Mouse (Mus musculus) gastrocnemius, adult 2 months (tissue): ENCODE measurements around the gene Rspo1. TPM values are rescaled to one million over a fixed set of nuclear protein-coding genes. Genes with fewer than 3 reads are reported as not detected.
A peak's percentile ranks its signal among the peaks of the same experiment; 100 is the strongest.

ENCODE experiments used
- DNase-seq: peaks from one replicate; pipeline ENCODE4 v3.0.0; 2022
- H3K27ac ChIP-seq: fragments of 200-600 bp; 2 replicates; pipeline ENCODE4 v1.8.1; 2022; ENCODE audit warnings: mild to moderate bottlenecking
- H3K4me3 ChIP-seq: fragments of 200-600 bp; 2 replicates; pipeline ENCODE4 v1.8.1; 2022; ENCODE audit warnings: mild to moderate bottlenecking, moderate library complexity
- CTCF ChIP-seq: fragments of 200-600 bp; IDR thresholded peaks from 2 replicates; pipeline ENCODE4 v1.8.1; 2022; ENCODE audit warnings: antibody characterized with exemption, mild to moderate bottlenecking, moderate library complexity
- intact Hi-C: fragments of 180-260 bp; cut with DNase I; formaldehyde crosslinking; loops from one replicate; pipeline ENCODE4 v1.15.1; 2025
- total RNA-seq, 2 experiments: library from RNA; stranded (reverse); gene quantifications; 2 replicates each; pipeline ENCODE4 v1.2.3; 2021

Gene Rspo1
- total RNA-seq, 2 experiments from 2014 or later, result 0.26 to 0.59 TPM

GRCm38 (mm10) chr4:124959062-124959461 is 27.2 kb upstream of the Rspo1 start:
- H3K27ac ChIP-seq, result peak overlapping the region; percentile 8; the same call in 1 of the 2 replicates
- TF ChIP-seq CTCF, result no peak
- no peak overlapping the region for H3K4me3 ChIP-seq
- intact Hi-C loops, result no loop called here
- DNase-seq, result peak; percentile 33

DNA sequence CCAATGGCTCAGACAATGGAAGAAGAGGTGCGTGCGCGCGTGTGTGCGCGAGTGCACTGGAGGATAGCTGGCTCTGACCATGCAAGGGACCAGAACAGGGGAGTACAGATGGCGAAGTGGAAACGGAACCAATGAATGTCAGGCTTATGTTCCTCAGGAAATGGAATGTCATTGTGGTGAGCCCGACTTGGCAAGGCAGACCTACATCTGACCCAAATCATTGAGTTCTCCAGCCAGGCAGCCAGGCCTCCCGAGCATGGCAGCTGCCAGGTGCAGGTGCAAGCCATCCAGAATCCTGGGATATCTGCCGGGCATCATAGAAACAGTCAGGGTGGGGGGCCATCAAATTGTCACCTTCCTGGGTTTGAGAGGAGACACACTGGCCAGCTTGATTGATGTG is 25.3 kb upstream of the Rspo1 start:
- no peak overlapping the region for H3K27ac ChIP-seq
- DNase-seq, result no peak
- H3K4me3 ChIP-seq, result no peak overlapping the region
- intact Hi-C loops, result no loop called here
- TF ChIP-seq CTCF, result no peak

DNA sequence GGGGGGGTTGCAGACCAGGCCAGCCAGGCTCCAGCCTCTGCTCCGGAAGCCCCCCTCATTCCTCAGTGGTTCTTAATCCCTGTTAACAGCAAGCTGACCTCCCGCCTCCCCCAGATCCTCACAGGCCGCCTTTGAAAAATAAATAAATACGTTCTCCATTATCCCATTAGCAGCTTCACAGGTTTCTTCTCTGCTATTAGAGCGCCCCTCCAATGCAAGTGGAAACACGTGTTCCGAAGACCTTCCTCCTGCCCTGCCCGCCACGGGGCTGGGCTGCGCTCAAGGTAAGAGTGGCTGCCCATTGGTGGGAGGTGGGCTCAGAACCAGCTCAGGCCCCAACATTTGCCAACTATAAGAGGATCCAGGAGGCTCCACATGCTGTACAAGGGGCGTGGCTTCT is 23.7 kb upstream of the Rspo1 start:
- no peak for TF ChIP-seq CTCF
- no peak for DNase-seq
- intact Hi-C loops, result no loop called here
- no peak overlapping the region for H3K27ac ChIP-seq
- no peak overlapping the region for H3K4me3 ChIP-seq

DNA sequence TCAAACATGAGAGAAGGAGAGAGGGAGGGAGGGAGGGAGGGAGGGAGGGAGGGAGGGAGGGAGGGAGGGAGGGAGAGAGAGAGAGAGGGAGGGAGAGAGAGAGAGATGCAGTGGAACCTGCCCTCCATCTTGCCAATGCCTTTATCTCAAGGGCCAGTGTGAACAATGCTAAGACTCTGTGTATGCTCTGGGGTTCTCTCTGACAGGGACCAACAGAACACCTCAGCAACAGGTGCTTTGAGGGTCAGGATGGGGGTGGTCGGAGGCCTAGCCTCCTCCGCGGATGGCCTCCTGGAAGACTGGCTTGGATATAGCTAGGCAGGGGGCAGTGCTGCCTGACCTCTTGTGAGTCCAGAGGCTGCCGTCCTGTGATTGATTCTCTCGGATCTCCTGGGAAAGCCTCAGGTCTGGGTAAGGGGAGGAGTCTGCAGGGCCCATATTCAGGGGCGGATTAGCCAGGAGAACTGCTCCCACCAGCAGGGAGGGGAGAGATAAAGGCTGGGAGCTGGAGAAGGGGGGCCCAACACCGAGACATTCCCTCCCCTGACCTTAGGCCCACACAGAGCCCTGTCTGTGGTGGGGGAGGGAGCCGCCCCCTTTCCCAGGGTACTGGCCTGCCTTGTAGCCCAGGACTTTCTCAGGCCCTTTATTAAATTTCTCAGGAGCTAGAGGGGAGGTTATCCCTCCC is 21.2 kb upstream of the Rspo1 start:
- Histone ChIP-seq H3K27ac (no peak overlapping the region), H3K4me3 (no peak overlapping the region)
- no peak for TF ChIP-seq CTCF
- no peak for DNase-seq
- intact Hi-C loops, result no loop called here

DNA sequence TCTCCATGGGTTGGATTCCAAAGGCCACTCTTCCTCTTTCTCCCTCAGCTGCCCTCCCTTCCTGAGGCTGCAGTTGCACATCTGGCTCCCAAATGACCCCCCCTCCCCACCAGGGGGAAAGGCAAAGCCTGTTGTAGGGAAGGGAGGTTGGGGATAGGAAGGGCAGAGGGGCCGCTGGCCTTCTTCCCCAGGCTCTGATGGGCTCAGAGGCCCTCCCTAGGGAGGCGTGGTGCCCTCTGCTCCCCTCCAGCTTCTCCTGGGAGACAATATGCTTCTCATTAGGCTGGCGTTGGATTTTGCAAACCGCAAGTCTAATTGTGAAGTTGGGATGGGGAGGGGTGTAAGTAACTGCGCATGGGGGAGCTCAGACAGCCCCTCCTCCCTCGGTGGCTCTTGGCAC is 17.5 kb upstream of the Rspo1 start:
- intact Hi-C loops, result no loop called here
- no peak for DNase-seq
- H3K27ac ChIP-seq, result no peak overlapping the region
- TF ChIP-seq CTCF, result no peak
- H3K4me3 ChIP-seq, result no peak overlapping the region

- no peak overlapping the region for H3K4me3 ChIP-seq
- H3K27ac ChIP-seq, result no peak overlapping the region
- intact Hi-C loops, result no loop called here
- no peak for TF ChIP-seq CTCF
- no peak for DNase-seq
Measured at GRCm38 (mm10) chr4:124969219-124969848, 16.9 kb upstream of the Rspo1 start.

DNA sequence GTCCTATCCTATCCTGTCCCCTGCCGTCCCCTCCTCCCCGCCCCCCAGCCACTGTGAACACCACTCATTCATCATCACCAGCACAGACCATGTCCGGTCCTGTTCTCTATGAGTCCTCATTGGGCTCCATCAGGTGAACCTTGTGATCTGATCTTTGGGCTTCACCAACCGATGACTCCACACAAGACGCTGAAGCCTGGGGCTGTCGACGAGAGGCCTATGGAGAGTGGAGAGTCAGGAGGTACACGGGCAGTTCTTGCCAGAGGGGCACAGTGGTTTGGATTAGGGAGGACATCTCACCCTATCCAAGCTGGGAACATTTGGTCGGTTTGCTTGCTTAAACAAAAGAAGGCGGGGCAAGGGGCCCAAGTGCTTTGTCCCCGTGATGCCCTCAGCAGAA is 16.0 kb upstream of the Rspo1 start:
- H3K27ac ChIP-seq, result no peak overlapping the region
- no peak for TF ChIP-seq CTCF
- H3K4me3 ChIP-seq, result no peak overlapping the region
- intact Hi-C loops, result no loop called here
- no peak for DNase-seq

- TF ChIP-seq CTCF, result no peak
- DNase-seq, result no peak
- intact Hi-C loops, result no loop called here
- H3K4me3 ChIP-seq, result no peak overlapping the region
- no peak overlapping the region for H3K27ac ChIP-seq
Measured at GRCm38 (mm10) chr4:124970677-124971076, 15.6 kb upstream of the Rspo1 start.

GRCm38 (mm10) chr4:124971094-124971493 is 15.1 kb upstream of the Rspo1 start:
- TF ChIP-seq CTCF, result no peak

DNA sequence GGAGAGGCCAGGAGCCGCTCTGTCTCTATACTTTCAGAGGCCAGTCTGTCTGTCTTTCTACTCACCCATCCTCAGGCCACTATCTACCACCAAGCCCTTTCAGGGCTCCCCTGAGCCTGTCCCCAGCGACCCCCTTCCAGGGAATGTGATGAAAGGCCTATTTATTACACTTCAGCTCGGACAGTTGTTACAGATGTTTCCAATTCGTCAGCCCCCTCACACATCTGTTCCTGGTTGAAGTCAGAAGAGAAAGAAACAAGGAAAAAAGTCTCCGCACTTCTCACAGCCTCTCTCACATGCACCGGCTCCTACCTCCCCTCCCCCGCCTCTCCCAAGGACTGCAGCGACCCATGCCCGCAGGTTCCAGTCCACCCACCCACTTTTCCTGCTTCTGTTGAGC is 13.9 kb upstream of the Rspo1 start:
- intact Hi-C loops, result no loop called here
- TF ChIP-seq CTCF, result no peak
- no peak for DNase-seq

More at GRCm38 (mm10) chr4:124971094-124971493, 15.1 kb upstream of the Rspo1 start:
- DNase-seq, result no peak
- H3K4me3 ChIP-seq, result no peak overlapping the region
- intact Hi-C loops, result no loop called here
- no peak overlapping the region for H3K27ac ChIP-seq

DNA sequence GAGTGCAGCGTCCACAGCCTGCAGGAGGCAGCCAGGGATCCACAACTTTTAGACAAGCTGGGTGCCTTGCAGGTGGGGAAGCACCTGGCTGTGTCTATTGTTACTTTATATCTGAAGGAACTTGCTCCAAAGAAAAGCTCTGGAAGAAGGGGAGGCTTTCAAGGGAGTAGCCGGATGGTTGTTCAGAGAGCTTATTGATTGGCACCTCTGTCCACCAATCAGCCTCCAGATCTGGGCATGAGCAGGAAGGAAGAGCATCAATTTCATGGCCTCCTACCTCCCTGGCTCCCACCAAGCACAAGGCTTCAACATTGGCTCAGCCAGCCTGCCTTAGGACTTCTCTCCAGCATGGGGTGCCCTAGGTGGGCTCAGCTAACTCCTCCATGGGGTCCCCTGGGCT is 12.9 kb upstream of the Rspo1 start:
- no peak for DNase-seq
- H3K27ac ChIP-seq, result no peak overlapping the region
- intact Hi-C loops, result no loop called here
- H3K4me3 ChIP-seq, result no peak overlapping the region
- no peak for TF ChIP-seq CTCF

More for the DNA sequence above, 13.9 kb upstream of the Rspo1 start:
- no peak overlapping the region for H3K4me3 ChIP-seq
- H3K27ac ChIP-seq, result no peak overlapping the region

GRCm38 (mm10) chr4:124978201-124978600 is 8.0 kb upstream of the Rspo1 start:
- H3K27ac ChIP-seq, result no peak overlapping the region
- no peak overlapping the region for H3K4me3 ChIP-seq
- intact Hi-C loops, result no loop called here
- no peak for DNase-seq
- no peak for TF ChIP-seq CTCF

- intact Hi-C loops, result no loop called here
- no peak overlapping the region for H3K27ac ChIP-seq
- H3K4me3 ChIP-seq, result no peak overlapping the region
- DNase-seq, result no peak
- TF ChIP-seq CTCF, result peak; percentile 19; the same call in 1 of the 2 replicates
Measured at GRCm38 (mm10) chr4:124983893-124984526, 2.2 kb upstream of the Rspo1 start.
